Mouse (Mus musculus) lung, embryonic 15.5 days (tissue): ENCODE measurements around the gene Meltf. TPM values are rescaled to one million over a fixed set of nuclear protein-coding genes. Genes with fewer than 3 reads are reported as not detected.
"Not testable (repeated sequence)": the region's sequence is repeated elsewhere in the genome, so short reads cannot be mapped to it uniquely, and the experiment has no call there.

ENCODE experiments used
- ATAC-seq: fragments of 200-750 bp; cut with Nextera tagmentation; 2 replicates; pipeline ENCODE4 v1.8.0; 2017; ENCODE audit warnings: moderate number of reproducible peaks, borderline replicate concordance; ENCODE audit not compliant: low FRiP score, low TSS enrichment; ENCODE audit errors: extremely low read depth
- H3K27ac ChIP-seq: fragments of 300-500 bp; sonication (generic); 2 replicates; pipeline ENCODE4 v1.5.1; 2015; ENCODE audit warnings: moderate library complexity, mild to moderate bottlenecking, inconsistent platforms
- H3K27me3 ChIP-seq: fragments of 300-500 bp; sonication (generic); 2 replicates; pipeline ENCODE4 v1.6.1; 2015; ENCODE audit warnings: inconsistent platforms
- H3K36me3 ChIP-seq: fragments of 300-500 bp; sonication (generic); 2 replicates; pipeline ENCODE4 v1.6.1; 2015; ENCODE audit warnings: inconsistent platforms
- H3K4me1 ChIP-seq: fragments of 300-500 bp; sonication (generic); 2 replicates; pipeline ENCODE4 v1.6.1; 2015; ENCODE audit warnings: inconsistent platforms
- H3K4me2 ChIP-seq: fragments of 300-500 bp; sonication (generic); 2 replicates; pipeline ENCODE4 v1.6.1; 2015; ENCODE audit warnings: inconsistent platforms, mild to moderate bottlenecking, moderate library complexity
- H3K4me3 ChIP-seq: fragments of 300-500 bp; sonication (generic); 2 replicates; pipeline ENCODE4 v1.5.1; 2015; ENCODE audit warnings: mild to moderate bottlenecking, inconsistent platforms
- H3K9ac ChIP-seq: fragments of 300-500 bp; sonication (generic); 2 replicates; pipeline ENCODE4 v1.6.1; 2015; ENCODE audit warnings: inconsistent platforms
- H3K9me3 ChIP-seq: fragments of 300-500 bp; sonication (generic); 2 replicates; pipeline ENCODE4 v1.6.1; 2016; ENCODE audit warnings: inconsistent platforms
- WGBS: fragments of 180-500 bp; shearing (Covaris S2); methylation state at CpG from one replicate; pipeline ENCODE4 v1.1.7; 2015; 5-methylcytosine and 5-hydroxymethylcytosine counted together
- polyA plus RNA-seq: library from polyadenylated mRNA; unstranded; fragments of >200 nt; fragmentation: Nextera tagmentation; extraction: Ambion mirVana; gene quantifications from 2 replicates; pipeline ENCODE4 v1.2.1, GENCODE M21; 2015

Meltf gene
- polyA plus RNA-seq, 1 experiment from 2014 or later: 0.11 TPM

GRCm38 (mm10) chr16:31935091-31935979 is 56.7 kb downstream of the Meltf start:
- no peaks in the 10 kb centered on the region for H3K36me3 ChIP-seq
- peak overlapping the region; percentile 52 for H3K4me2 ChIP-seq
- no peak overlapping the region for H3K27ac ChIP-seq
- ATAC-seq: no peak
- 0 out of 2 replicates have a peak, but pooled peaks cover 4% of the 10 kb centered on the region for H3K9me3 ChIP-seq
- H3K4me1 ChIP-seq: peaks cover 26% of the 10 kb centered on the region
- peak overlapping the region; percentile 24 for H3K4me3 ChIP-seq
- peaks cover 48% of the 10 kb centered on the region for H3K27me3 ChIP-seq
- no peak overlapping the region for H3K9ac ChIP-seq
- 4% methylated on average over 36 of the region's 36 CpGs for WGBS

DNA sequence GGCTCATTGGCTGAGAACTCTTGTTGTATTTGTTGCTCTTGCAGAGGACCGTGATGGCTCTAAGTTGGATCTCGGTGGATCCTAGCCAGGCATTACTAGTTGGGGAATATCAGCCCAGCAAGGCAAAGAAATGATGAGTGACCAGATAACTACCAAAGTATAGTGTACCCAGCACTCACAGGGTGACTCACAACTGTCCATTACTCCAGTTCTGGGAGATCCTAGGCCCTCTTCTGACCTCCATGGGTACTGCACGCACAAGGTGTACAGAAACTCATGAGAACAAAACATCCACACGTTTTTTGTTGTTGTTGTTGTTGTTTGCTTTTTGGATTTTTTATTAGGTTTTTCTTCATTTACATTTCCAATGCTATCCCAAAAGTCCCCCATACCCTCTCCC is 58.0 kb downstream of the Meltf start:
- peaks cover 26% of the 10 kb centered on the region for H3K4me1 ChIP-seq
- H3K4me3 ChIP-seq: no peak overlapping the region
- no peak overlapping the region for H3K9ac ChIP-seq
- no peak overlapping the region for H3K27ac ChIP-seq
- no peaks in the 10 kb centered on the region for H3K36me3 ChIP-seq
- WGBS: 86% methylated on average over 4 of the region's 4 CpGs
- peaks cover 45% of the 10 kb centered on the region for H3K27me3 ChIP-seq
- H3K9me3 ChIP-seq: 0 out of 2 replicates have a peak, but pooled peaks cover 4% of the 10 kb centered on the region
- no peak overlapping the region for H3K4me2 ChIP-seq
- no peak for ATAC-seq

- no peak overlapping the region for H3K4me3 ChIP-seq
- 0 out of 2 replicates have a peak, but pooled peaks cover 4% of the 10 kb centered on the region for H3K9me3 ChIP-seq
- peaks cover 12% of the 10 kb centered on the region for H3K4me1 ChIP-seq
- H3K9ac ChIP-seq: no peak overlapping the region
- no peak overlapping the region for H3K27ac ChIP-seq
- WGBS: 63% methylated on average over 6 of the region's 6 CpGs
- peaks cover 35% of the 10 kb centered on the region for H3K27me3 ChIP-seq
- H3K4me2 ChIP-seq: no peak overlapping the region
- no peak for ATAC-seq
- no peaks in the 10 kb centered on the region for H3K36me3 ChIP-seq
These were observed 60.2 kb downstream of the Meltf start for GRCm38 (mm10) chr16:31938856-31939255.

- Histone ChIP-seq H3K9ac (no peak overlapping the region), H3K27ac (no peak overlapping the region), H3K4me2 (no peak overlapping the region), H3K27me3 (peaks cover 17% of the 10 kb centered on the region), H3K9me3 (0 out of 2 replicates have a peak, but pooled peaks cover 4% of the 10 kb centered on the region), H3K36me3 (peaks cover 4% of the 10 kb centered on the region; the same call in 1 of the 2 replicates), H3K4me1 (peaks cover 8% of the 10 kb centered on the region; the same call in 1 of the 2 replicates), H3K4me3 (no peak overlapping the region)
- WGBS: 63% methylated on average over 2 of the region's 2 CpGs
- ATAC-seq: no peak
These were observed 62.0 kb downstream of the Meltf start for GRCm38 (mm10) chr16:31940586-31940985.

DNA sequence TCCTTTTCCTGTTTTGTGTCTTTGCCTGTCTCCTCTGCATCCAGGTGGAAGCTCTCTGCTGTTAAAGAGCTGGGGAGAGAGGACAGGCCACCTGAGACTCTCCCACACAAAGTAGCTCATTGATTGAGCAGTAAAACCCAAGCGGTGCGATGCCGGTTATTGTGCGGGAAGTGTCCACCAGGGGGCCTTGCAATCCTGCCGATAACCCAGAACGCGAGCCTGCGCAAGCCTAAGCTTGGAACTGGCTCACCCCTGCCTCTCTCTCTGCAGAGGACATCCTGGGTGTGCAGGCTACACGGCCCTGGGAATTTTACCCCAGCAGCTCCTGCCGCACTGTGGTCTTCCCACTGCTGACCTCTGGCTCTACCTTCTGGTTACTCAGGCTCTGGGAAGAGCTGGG is 65.4 kb downstream of the Meltf start:
- Histone ChIP-seq H3K4me1 (peaks cover 23% of the 10 kb centered on the region), H3K27ac (no peak overlapping the region), H3K36me3 (peaks cover 5% of the 10 kb centered on the region; the same call in 1 of the 2 replicates), H3K9ac (no peak overlapping the region), H3K27me3 (no peaks in the 10 kb centered on the region), H3K4me2 (no peak overlapping the region), H3K9me3 (no peaks in the 10 kb centered on the region), H3K4me3 (no peak overlapping the region)
- ATAC-seq: no peak
- WGBS: 4% methylated on average over 10 of the region's 10 CpGs

DNA sequence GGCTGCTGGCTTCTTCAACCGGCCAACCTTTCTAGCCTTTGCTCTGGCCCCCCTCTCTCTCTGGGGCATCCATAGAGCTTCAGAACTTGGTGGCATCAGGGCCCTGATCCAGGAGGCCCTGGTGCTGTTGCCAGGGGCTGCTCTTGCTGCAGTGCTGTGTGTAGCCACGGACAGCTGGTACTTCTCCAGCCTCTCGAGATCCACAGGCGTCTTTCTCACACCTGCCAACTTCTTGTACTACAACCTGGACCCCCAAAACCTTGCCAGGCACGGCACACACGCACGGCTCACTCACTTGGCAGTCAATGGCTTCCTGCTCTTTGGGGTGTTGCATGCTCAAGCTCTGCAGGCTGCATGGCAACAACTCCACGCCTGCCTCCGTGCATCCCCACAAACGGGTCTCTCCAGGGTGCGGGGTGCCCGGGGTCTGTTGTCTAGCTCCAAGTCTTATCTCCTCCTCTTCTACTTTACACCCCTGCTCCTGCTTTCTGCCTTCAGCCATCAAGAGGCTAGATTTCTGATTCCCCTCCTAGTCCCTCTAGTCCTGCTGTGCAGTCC is 66.2 kb downstream of the Meltf start:
- no peak overlapping the region for H3K27ac ChIP-seq
- H3K9ac ChIP-seq: no peak overlapping the region
- H3K9me3 ChIP-seq: no peaks in the 10 kb centered on the region
- WGBS: 88% methylated on average over 12 of the region's 12 CpGs
- no peak overlapping the region for H3K4me2 ChIP-seq
- no peak for ATAC-seq
- H3K36me3 ChIP-seq: peaks cover 5% of the 10 kb centered on the region; the same call in 1 of the 2 replicates
- peaks cover 31% of the 10 kb centered on the region for H3K4me1 ChIP-seq
- no peak overlapping the region for H3K4me3 ChIP-seq
- no peaks in the 10 kb centered on the region for H3K27me3 ChIP-seq

DNA sequence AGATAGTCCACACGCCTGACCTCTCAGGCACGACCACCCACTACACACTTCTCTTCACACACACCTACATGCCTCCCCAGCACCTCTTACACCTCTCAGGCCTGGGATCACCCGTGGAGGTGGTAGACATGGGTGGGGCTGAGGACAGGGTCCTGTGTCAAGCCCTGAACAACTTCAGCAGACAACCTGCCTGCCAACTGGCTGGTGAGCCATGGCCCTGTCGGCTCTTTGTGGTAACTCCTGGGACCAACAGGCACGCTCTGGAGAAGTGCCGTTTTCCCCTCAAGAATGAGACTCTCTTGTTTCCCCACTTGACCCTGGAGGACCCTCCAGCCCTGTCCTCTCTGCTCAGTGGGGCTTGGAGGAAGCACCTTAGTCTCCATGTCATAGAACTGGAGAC is 66.8 kb downstream of the Meltf start:
- Histone ChIP-seq H3K36me3 (peaks cover 5% of the 10 kb centered on the region; the same call in 1 of the 2 replicates), H3K9me3 (no peaks in the 10 kb centered on the region), H3K9ac (no peak overlapping the region), H3K27ac (no peak overlapping the region), H3K4me1 (peaks cover 34% of the 10 kb centered on the region), H3K4me3 (no peak overlapping the region), H3K4me2 (no peak overlapping the region), H3K27me3 (no peaks in the 10 kb centered on the region)
- WGBS: 80% methylated on average over 6 of the region's 6 CpGs
- ATAC-seq: no peak

- H3K27me3 ChIP-seq: not testable (repeated sequence)
- peak overlapping the region; percentile 60; the same call in 1 of the 2 replicates for H3K4me2 ChIP-seq
These were observed 67.4 kb downstream of the Meltf start for GRCm38 (mm10) chr16:31945986-31946385.

GRCm38 (mm10) chr16:31947333-31947732 is 68.7 kb downstream of the Meltf start:
- Histone ChIP-seq H3K27ac (no peak overlapping the region), H3K4me1 (peaks cover 34% of the 10 kb centered on the region), H3K9ac (peak overlapping the region; percentile 83), H3K36me3 (peaks cover 16% of the 10 kb centered on the region; the same call in 1 of the 2 replicates), H3K27me3 (no peaks in the 10 kb centered on the region), H3K4me2 (peak overlapping the region; percentile 60), H3K9me3 (no peaks in the 10 kb centered on the region), H3K4me3 (peak overlapping the region; percentile 82)
- WGBS: 25% methylated on average over 8 of the region's 8 CpGs
- ATAC-seq: no peak

More at GRCm38 (mm10) chr16:31945986-31946385, 67.4 kb downstream of the Meltf start:
- H3K27ac ChIP-seq, ATAC-seq, H3K9ac ChIP-seq, H3K4me3 ChIP-seq, H3K9me3 ChIP-seq, H3K36me3 ChIP-seq: not testable (repeated sequence)
- WGBS: 85% methylated on average over 6 of the region's 6 CpGs
- peaks cover 34% of the 10 kb centered on the region for H3K4me1 ChIP-seq

DNA sequence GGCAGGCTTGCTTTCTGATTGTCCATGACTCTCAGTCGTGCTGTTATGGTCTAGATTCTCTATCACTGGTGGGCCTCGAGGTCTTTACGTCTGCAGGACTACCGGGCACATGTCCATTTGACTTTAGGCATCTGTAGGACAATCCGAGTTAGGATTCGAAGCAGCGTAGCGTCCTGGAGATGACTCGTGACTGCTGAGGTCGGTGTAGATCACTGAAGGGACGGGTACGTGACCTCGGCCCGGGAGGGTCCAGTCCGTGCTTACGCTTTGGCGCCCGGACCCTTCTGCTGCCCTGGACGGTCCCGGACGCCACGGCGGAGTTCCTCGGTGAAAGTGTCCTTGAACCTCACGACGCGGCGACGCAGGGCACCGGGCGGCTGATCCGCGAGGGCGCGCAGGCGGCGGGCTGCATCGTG is 69.3 kb downstream of the Meltf start:
- peak; percentile 81 for ATAC-seq
- Histone ChIP-seq H3K27ac (peak overlapping the region; percentile 83), H3K4me1 (peaks cover 34% of the 10 kb centered on the region), H3K9ac (peak overlapping the region; percentile 83), H3K36me3 (peaks cover 16% of the 10 kb centered on the region; the same call in 1 of the 2 replicates), H3K9me3 (no peaks in the 10 kb centered on the region), H3K4me3 (peak overlapping the region; percentile 82), H3K4me2 (peak overlapping the region; percentile 60), H3K27me3 (no peaks in the 10 kb centered on the region)
- 0% methylated on average over 38 of the region's 38 CpGs for WGBS

DNA sequence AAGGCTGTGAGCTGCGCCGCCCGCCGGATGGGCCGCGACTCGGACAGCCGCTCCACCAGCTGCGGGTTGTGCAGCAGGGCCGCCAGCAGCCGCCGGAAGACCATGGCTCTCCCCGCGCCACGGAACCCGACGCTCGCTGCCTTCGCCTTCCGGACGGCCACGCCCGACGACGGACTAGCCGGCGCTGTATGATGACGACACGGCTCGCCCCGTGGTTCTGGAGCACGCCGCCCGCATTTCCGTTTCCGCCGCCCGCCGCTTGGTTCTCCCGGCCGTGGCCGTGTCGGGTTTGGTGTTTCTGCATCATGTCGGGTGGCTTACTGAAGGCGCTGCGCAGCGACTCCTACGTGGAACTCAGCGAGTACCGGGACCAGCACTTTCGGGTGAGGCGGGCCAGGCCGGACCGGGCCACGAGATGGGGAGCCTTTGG is 69.8 kb downstream of the Meltf start, which contains the start of the genes 0610012G03Rik and Ncbp2:
TSS of gene 0610012G03Rik (minus strand) at position 150 of the 430 bp plus-strand sequence.
TSS of gene Ncbp2 (plus strand) at position 169 of the 430 bp plus-strand sequence.
- H3K27ac ChIP-seq: peak within 1 kb of the TSS; percentile 83
- peak within 1 kb of the TSS; percentile 60 for H3K4me2 ChIP-seq
- peak within 1 kb of the TSS; percentile 83 for H3K9ac ChIP-seq
- no peaks in the 10 kb centered on the region for H3K9me3 ChIP-seq
- under 1% methylated on average over 55 of the region's 55 CpGs for WGBS
- no peaks in the 10 kb centered on the region for H3K27me3 ChIP-seq
- peak; percentile 89 for ATAC-seq
- H3K4me3 ChIP-seq: peak within 1 kb of the TSS; percentile 82
- peaks cover 34% of the 10 kb centered on the region for H3K4me1 ChIP-seq
- peaks cover 16% of the 10 kb centered on the region; the same call in 1 of the 2 replicates for H3K36me3 ChIP-seq
